Mouse (Mus musculus) cerebellum, adult 11 months (tissue): ENCODE measurements around the gene Atp1a2.

Source experiments
- DNase-seq: peaks from one replicate; pipeline ENCODE4 v3.0.0; 2022

Atp1a2 gene

GRCm38 (mm10) chr1:172323801-172324359, 26.0 kb upstream of the Atp1a2 start:
- no peak for DNase-seq

DNA sequence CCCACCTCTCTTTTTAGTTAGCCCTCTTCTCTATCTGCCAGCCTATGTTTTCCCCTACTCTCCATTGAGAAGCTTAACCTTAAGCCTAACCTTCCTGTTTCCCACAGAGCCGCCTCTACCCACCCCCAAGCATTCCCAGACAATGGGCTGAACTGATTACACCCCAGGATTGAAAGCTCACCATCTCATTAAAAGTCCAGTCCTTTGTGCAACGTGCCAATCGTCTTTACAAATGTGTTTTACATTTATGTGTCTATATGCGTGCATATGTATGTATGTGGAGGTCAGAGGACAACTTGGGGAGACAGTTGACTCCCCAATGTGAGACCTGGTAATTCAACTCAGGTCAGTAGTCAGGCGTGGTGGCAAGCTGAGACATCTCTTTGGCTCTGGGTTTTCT, 25.4 kb upstream of the Atp1a2 start:
- no peak for DNase-seq

- DNase-seq, result no peak
Observed at GRCm38 (mm10) chr1:172322725-172323124, 24.9 kb upstream of the Atp1a2 start.

- no peak for DNase-seq
Observed at GRCm38 (mm10) chr1:172319921-172320411, 22.1 kb upstream of the Atp1a2 start.

DNA sequence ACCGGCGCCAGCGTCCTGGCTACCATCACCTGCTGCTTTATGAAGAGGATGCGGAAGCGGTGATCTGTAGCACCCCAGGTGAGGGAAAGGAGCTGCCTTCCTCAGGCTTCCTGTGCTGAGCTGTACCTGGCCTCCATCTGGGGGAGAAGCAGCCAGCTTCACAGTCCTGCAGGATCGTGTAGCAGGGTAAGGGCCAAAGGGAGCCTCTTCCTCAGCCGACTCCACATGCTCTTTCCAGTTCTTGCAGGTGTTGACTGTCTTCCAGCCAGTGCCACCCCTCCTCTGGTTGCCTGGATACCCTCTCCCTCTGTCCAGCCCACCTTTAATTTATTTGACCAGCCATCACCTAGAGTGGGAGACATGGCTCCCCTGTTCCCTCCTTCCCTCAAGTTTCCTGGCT, 21.5 kb upstream of the Atp1a2 start:
- DNase-seq, result no peak

DNA sequence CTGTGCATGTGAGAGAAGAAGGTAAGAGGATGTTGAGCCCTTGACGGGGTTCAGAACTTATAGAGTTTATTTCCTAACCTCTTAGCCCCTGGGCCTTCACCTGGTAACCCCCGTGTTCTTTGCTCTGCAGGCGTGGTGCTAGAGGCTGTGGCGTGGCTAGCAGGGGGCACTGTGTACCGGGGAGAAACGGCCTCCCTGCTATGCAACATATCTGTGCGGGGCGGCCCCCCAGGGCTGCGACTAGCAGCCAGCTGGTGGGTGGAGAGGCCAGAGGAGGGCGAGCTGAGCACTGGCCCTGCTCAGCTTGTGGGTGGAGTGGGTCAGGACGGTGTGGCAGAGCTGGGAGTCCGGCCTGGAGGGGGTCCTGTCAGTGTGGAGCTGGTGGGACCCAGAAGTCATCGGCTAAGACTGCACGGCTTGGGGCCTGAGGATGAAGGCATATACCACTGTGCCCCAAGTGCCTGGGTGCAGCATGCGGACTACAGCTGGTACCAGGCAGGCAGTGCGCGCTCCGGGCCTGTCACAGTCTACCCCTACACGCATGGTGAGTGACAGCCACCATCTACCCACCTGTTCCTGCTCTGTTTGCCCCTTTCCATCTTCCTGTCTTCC, 20.7 kb upstream of the Atp1a2 start:
- DNase-seq, result no peak

GRCm38 (mm10) chr1:172317946-172318345, 20.1 kb upstream of the Atp1a2 start:
- peak; percentile 62 for DNase-seq

DNA sequence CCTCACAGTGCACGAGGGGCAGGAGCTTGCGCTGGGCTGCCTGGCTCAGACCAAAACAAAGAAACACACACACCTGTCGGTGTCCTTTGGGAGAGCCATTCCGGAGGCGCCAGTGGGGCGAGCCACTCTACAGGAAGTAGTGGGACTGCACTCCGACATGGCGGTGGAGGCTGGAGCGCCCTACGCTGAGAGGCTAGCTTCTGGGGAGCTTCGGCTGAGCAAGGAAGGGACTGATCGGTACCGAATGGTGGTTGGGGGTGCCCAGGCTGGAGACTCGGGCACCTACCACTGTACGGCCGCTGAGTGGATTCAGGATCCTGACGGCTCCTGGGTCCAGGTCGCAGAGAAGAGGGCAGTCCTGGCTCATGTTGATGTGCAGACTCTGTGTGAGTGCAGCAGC, 19.6 kb upstream of the Atp1a2 start:
- DNase-seq, result no peak

- peak; percentile 31 for DNase-seq
Observed at GRCm38 (mm10) chr1:172314911-172315310, 17.0 kb upstream of the Atp1a2 start.

DNA sequence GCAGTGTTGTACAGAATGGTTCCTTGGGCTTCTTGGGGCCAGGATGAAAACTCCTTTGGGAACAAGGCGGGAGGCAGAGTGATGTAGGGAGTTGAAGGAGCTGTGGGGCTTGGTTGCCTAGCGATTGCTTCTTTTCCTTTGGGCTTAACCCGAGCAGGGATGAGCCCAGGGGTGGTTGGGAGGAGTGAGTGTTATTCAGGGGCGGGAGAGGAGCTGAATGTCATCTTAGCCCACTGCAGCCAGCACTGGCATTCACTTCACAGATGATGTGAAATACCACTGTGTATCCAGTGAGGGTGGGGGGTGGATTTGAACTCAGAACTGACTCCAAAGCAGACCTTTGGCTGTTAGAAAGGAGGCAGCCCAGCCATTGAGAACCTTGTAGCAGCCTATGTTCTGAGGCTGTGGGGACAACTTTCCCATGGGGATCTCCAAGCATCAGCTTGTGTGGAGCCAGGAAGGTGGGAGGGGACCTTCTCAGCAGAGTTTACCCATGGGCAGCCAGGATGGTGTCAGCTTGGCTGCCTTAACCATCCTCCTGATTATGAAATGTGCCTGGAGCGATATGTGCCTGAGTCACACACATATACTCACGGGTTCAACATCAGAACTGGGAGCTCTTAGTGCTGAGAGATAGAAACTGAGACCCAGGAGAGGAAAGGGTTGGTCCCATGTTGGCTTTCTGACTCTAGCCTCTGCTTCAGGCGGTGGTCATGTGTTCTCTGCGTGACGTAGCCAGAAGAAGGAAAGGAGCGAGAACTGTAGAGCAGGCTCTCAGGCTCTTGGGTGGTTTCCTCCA, 15.9 kb upstream of the Atp1a2 start:
- peak; percentile 30 for DNase-seq

DNA sequence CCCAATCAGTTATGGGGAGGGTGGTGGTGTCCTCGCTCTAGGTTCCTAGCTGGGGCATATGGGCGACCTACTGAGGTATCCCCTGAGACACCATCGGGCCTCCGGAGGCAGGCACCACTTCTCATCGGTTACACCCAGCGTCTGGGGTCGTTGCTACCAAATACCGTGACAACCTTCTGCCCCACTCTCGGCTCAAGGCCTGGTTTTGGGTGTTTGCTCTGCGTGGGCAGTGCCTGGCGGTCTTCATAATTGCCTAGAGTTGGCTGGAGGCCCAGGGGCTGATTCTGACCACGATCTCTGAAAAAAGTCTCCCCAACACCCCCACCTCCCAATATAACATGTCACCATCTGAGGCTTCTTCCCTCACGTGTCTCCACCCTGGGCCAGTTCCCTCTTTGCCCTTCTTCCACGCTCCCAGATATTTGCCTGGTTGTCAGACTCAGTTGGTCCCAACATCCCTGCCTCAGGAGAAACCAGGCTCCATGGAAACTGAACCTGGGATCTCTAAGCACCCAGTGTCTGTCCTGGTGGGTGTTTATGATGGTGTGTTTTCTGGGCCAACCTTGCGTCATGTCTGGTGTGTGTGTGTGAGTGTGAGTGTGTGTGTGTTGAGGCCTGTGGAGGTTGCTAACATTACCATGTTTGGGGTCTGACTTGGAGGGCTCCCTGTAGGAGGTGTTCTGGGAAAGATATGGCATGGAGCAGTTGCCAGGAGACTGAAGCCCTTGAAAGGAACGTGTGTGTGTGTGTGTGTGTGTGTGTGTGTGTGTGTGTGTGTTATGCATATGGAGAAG, 15.1 kb upstream of the Atp1a2 start:
- DNase-seq, result peak; percentile 61

GRCm38 (mm10) chr1:172311921-172312767, 14.3 kb upstream of the Atp1a2 start:
- DNase-seq, result peak; percentile 89

DNA sequence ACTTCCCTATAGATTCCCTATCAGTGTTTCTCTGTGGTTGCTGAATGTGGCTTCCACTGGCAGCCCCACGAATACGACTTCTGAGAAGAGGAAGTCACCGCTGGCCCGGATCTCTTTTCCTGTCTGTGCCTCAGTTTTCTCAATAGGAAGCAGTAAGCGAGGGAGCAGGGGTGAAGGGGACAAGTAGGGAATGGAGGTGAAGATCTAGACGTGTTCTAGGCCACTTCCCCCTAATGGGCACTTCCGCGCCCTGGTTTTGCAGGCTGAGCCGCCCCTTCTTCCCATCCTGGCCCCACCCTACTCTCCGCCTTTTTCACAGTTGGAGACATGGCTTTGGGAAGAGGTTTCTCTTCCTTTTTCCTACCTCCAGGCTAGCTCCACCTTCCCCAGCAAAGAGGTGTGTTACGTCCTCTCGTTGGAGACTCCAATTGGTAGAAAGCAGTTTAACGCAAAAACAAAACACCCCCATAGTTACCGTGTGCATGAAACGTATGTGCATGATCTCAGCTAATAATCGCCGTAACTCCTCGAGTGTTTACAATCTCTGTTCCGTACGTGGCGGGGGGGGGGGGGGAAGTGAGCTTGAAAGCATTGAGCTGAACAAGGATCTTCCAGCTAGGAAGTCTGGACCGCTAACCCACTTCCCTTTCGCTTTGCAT, 13.5 kb upstream of the Atp1a2 start:
- DNase-seq, result peak; percentile 72

DNA sequence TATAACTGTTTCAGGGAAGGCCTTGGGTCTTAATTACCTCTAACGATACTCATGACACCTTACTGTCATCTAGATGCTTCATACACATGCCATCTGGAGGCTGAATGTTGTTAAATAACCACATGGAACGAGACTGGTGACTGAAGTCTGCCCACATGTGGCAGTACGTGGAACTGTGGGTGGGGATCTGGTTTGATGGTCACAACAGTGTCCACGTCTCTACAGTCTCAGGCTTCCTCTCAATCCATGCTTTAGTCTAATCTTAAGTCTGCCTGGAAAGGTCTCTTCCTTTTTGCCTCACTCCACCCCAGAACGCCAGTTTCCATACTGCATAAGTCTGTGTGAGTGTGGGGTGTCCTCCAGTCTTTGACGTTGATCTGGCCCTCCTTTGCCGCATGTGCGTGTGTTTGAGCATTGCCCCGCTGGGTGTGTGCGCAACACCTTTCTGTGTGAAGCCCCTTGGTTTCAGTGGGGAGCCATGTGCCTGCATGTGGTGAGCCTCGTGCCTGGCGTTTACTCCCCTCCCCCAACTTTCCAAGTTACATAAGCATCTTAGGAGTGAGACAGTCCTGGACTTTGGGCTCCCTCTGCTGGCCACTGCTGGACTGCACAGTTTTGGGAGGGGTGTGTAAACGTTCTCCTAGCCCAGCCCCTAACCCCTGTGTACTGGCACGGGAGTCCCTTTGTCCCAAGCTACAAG, 12.0 kb upstream of the Atp1a2 start:
- peak; percentile 93 for DNase-seq

DNA sequence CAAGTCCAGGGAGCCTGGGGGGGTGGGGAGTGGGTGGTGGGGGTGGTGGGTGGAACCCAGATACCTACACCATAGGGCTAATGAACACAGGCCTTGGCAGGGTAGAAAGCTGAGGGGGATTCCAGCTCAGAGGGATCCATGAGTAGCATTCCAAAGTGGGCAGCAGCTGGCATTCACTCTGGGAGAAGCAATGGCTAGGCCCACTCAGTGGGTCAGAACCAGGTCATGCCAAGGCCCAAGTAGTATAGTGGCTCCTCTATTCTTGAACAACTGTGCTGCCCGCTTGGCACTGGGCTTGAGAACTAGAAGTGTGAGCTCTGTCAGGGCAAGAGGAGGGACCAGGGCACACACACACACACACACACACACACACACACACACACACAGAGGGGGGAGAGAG, 10.5 kb upstream of the Atp1a2 start:
- no peak for DNase-seq

DNA sequence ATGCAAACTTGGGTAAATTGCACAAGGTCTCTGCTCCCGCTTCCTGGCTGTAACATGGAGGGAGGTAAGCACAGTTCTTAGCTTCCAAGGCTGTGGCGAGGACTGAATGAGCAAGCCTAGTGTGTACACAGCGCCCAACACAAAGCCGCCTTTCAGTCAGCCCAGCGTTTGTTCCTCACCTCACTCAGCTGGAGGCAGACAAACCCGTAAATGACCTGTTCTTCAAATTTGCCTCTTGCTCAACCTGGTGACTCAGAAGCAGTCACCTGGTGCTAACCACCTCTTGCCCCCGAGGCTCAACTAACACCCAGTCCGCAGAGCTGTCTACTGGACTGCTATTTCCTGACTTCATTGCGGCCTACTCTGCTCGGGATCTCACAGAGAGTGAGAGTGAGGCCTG, 10.1 kb upstream of the Atp1a2 start:
- no peak for DNase-seq

GRCm38 (mm10) chr1:172306885-172307284, 9.0 kb upstream of the Atp1a2 start:
- no peak for DNase-seq

DNA sequence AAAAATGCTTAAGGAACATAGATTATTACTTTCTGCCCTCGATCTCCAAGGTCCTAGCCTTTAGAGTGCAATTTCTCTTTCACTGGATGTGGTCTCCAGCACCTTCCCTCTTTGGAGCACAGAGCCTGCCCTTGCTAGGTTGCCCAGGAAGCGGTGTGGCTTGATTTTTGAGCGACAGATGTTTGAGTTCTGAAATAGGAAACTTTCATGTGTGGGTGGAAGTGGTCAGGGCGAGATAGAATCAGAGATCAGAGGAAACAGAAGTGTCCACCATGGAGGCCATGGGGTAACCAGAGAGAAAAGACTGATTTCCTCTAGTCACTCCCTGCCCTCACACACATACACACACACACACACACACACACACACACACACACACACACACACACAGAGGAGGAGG, 8.3 kb upstream of the Atp1a2 start:
- no peak for DNase-seq

DNA sequence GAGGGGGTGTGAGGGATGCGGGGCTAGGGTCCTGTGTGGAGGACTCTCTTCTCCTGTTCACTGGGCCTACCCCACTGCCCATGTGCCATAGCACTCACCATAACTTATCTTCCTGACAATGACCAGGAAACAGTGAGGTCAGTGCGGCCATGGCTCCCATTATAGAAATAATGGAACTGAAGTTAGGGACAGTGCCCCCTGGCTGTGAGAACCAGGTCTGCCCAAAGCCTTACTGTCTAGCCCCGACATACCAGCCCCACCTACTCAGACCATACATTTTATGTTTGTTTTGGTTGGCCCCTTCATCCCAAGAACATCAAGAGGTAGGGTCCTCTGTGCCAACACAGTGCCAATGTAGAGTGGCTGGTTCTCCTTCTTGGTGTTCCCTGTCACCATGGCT, 7.8 kb upstream of the Atp1a2 start:
- no peak for DNase-seq

- no peak for DNase-seq
Observed at GRCm38 (mm10) chr1:172305153-172305552, 7.3 kb upstream of the Atp1a2 start.

DNA sequence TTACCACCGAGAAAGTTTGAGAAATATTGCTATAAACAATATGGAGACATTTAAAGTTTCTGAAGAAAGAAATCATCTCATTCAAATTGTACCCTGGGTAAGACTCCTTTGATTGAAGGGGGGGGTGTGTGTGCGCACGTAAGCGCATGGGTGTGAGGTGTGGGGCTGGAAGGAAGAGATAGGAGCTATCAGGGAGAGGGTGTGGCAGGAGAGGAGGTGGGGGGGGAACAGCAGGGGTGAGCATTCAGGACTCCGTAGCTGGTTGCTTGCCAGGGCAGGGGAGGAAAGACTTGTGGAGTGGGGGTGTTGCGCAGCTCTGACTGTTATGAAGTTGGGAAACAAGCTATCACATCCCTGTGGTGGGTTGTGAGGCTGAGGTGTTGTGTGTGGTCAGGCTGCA, 6.6 kb upstream of the Atp1a2 start:
- DNase-seq, result no peak
